Mouse (Mus musculus) retina, embryonic 14.5 days (tissue): ENCODE measurements around the gene Zbtb6.
A peak's percentile ranks its signal among the peaks of the same experiment; 100 is the strongest.

Experiments used
- DNase-seq: peaks from one replicate; pipeline ENCODE4 v3.0.0-alpha.2; 2015; ENCODE audit warnings: low spot score

The Zbtb6 gene

GRCm38 (mm10) chr2:37442611-37443591 is at the start of gene Zbtb6, which contains the start of the genes Zbtb26 and Rabgap1:
Zbtb6 (minus strand) TSS chr2:37443171.
Zbtb26 (minus strand) TSS chr2:37443135.
Rabgap1 (plus strand) TSS chr2:37443279.
- DNase-seq, result peak; percentile 97

GRCm38 (mm10) chr2:37488956-37489355 is 46.0 kb upstream of the Zbtb6 start:
- DNase-seq, result no peak

- DNase-seq, result no peak
Measured at GRCm38 (mm10) chr2:37486408-37486807, 43.4 kb upstream of the Zbtb6 start.

- peak; percentile 78 for DNase-seq
Measured at GRCm38 (mm10) chr2:37485370-37485769, 42.4 kb upstream of the Zbtb6 start.

GRCm38 (mm10) chr2:37484165-37484564 is 41.2 kb upstream of the Zbtb6 start:
- DNase-seq, result no peak

- DNase-seq, result no peak
Measured at GRCm38 (mm10) chr2:37480039-37480438, 37.1 kb upstream of the Zbtb6 start.

GRCm38 (mm10) chr2:37479559-37479958 is 36.6 kb upstream of the Zbtb6 start:
- DNase-seq, result no peak

- DNase-seq, result no peak
Measured at GRCm38 (mm10) chr2:37466266-37466665, 23.3 kb upstream of the Zbtb6 start.

GRCm38 (mm10) chr2:37460707-37461106 is 17.7 kb upstream of the Zbtb6 start:
- no peak for DNase-seq

- no peak for DNase-seq
Measured at GRCm38 (mm10) chr2:37452376-37452760, 9.4 kb upstream of the Zbtb6 start.

- DNase-seq, result peak; percentile 95
Measured at GRCm38 (mm10) chr2:37451667-37452375, 8.8 kb upstream of the Zbtb6 start.

GRCm38 (mm10) chr2:37431609-37432008 is 11.4 kb downstream of the Zbtb6 start:
- peak; percentile 60 for DNase-seq

- DNase-seq, result peak; percentile 95
Measured at GRCm38 (mm10) chr2:37430593-37431464, 12.1 kb downstream of the Zbtb6 start.

- no peak for DNase-seq
Measured at GRCm38 (mm10) chr2:37423671-37424070, 19.3 kb downstream of the Zbtb6 start.

GRCm38 (mm10) chr2:37422306-37423304 is 20.4 kb downstream of the Zbtb6 start, which contains the start of gene Rc3h2:
Rc3h2 (minus strand) TSS chr2:37422903.
- peak; percentile 96 for DNase-seq

GRCm38 (mm10) chr2:37421903-37422302 is 21.1 kb downstream of the Zbtb6 start:
- no peak for DNase-seq

GRCm38 (mm10) chr2:37395539-37395938 is 47.4 kb downstream of the Zbtb6 start:
- peak; percentile 21 for DNase-seq

- DNase-seq, result no peak
Measured at GRCm38 (mm10) chr2:37382921-37383320, 60.0 kb downstream of the Zbtb6 start.

- DNase-seq, result peak; percentile 81
Measured at GRCm38 (mm10) chr2:37380189-37380588, 62.8 kb downstream of the Zbtb6 start.

GRCm38 (mm10) chr2:37376018-37376417 is 67.0 kb downstream of the Zbtb6 start:
- no peak for DNase-seq
